Mouse (Mus musculus): ENCODE results near the gene Tgfbr1. TPM values are rescaled to one million over a fixed set of nuclear protein-coding genes. Genes with fewer than 3 reads are reported as not detected.

The Tgfbr1 gene
- polyA plus RNA-seq, 1 experiment from 2014 or later, result 62.5 TPM

DNA sequence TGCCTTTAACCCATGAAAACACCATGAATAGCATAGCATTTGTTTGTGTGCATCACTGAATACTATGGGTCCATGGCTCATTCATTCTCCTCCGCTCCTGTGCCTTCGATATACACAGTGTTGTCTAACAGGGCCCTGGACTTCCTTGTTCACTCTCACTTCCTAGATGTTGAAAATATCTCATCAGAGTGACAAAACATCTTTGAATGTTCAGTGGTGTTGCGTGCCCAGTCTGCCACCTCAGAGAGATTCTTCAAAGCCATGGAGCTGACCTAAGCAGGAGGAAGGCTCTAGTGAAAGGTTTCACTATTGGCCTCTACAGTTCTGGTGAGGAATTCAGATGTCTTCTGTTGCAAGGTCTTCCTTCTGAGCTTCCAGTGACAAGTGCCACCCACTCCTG lies 19.5 kb upstream of the Tgfbr1 start:
- Histone ChIP-seq H3K27me3 (ENCODE audit: control insufficient read depth, insufficient read depth, low read length) (no peaks in the 10 kb centered on the region), H3K4me1 (ENCODE audit: control insufficient read depth, insufficient read depth, low read length) (no peaks in the 10 kb centered on the region), H3K27ac (ENCODE audit: low read depth, low read length) (no peak overlapping the region), H3K4me2 (replicated peaks; ENCODE audit: low read depth, low read length) (no peak overlapping the region), H3K9ac (ENCODE audit: low read depth, low read length) (no peak overlapping the region), H3K4me3 (ENCODE audit: low read length) (no peak overlapping the region), H3K36me3 (ENCODE audit: control insufficient read depth, insufficient read depth, low read length) (no peaks in the 10 kb centered on the region), H3K9me3 (ENCODE audit: control insufficient read depth, low read length) (no peaks in the 10 kb centered on the region)
- ATAC-seq (ENCODE audit: low FRiP score, low TSS enrichment), result no peak
- 95% methylated on average over 3 of the region's 3 CpGs for WGBS

- no peak for ATAC-seq (ENCODE audit: low FRiP score, low TSS enrichment)
- Histone ChIP-seq H3K4me1 (ENCODE audit: control insufficient read depth, insufficient read depth, low read length) (no peaks in the 10 kb centered on the region), H3K4me3 (ENCODE audit: low read length) (no peak overlapping the region), H3K27ac (ENCODE audit: low read depth, low read length) (no peak overlapping the region), H3K4me2 (replicated peaks; ENCODE audit: low read depth, low read length) (no peak overlapping the region), H3K9ac (ENCODE audit: low read depth, low read length) (no peak overlapping the region), H3K27me3 (ENCODE audit: control insufficient read depth, insufficient read depth, low read length) (no peaks in the 10 kb centered on the region), H3K36me3 (ENCODE audit: control insufficient read depth, insufficient read depth, low read length) (no peaks in the 10 kb centered on the region), H3K9me3 (ENCODE audit: control insufficient read depth, low read length) (no peaks in the 10 kb centered on the region)
- WGBS, result 60% methylated on average over 3 of the region's 3 CpGs
These were observed 16.0 kb upstream of the Tgfbr1 start for GRCm38 (mm10) chr4:47336941-47337600.

- Histone ChIP-seq H3K9ac (ENCODE audit: low read depth, low read length) (no peak overlapping the region), H3K4me2 (replicated peaks; ENCODE audit: low read depth, low read length) (no peak overlapping the region), H3K9me3 (ENCODE audit: control insufficient read depth, low read length) (no peaks in the 10 kb centered on the region), H3K4me3 (ENCODE audit: low read length) (no peak overlapping the region), H3K27me3 (ENCODE audit: control insufficient read depth, insufficient read depth, low read length) (no peaks in the 10 kb centered on the region), H3K4me1 (ENCODE audit: control insufficient read depth, insufficient read depth, low read length) (no peaks in the 10 kb centered on the region), H3K36me3 (ENCODE audit: control insufficient read depth, insufficient read depth, low read length) (no peaks in the 10 kb centered on the region), H3K27ac (ENCODE audit: low read depth, low read length) (no peak overlapping the region)
- ATAC-seq (ENCODE audit: low FRiP score, low TSS enrichment), result no peak
- WGBS, result 38% methylated on average over 8 of the region's 8 CpGs
These were observed 10.4 kb upstream of the Tgfbr1 start for GRCm38 (mm10) chr4:47342632-47343031.

GRCm38 (mm10) chr4:47347022-47347421 lies 6.0 kb upstream of the Tgfbr1 start:
- ATAC-seq (ENCODE audit: low FRiP score, low TSS enrichment), result no peak
- peaks cover 12% of the 10 kb centered on the region; the same call in 1 of the 2 replicates for H3K4me1 ChIP-seq (ENCODE audit: control insufficient read depth, insufficient read depth, low read length)
- WGBS, result 83% methylated on average over 4 of the region's 4 CpGs
- H3K27ac ChIP-seq (ENCODE audit: low read depth, low read length), result no peak overlapping the region
- H3K4me2 ChIP-seq (replicated peaks; ENCODE audit: low read depth, low read length), result no peak overlapping the region
- H3K9ac ChIP-seq (ENCODE audit: low read depth, low read length), result no peak overlapping the region
- no peak overlapping the region for H3K4me3 ChIP-seq (ENCODE audit: low read length)
- H3K9me3 ChIP-seq (ENCODE audit: control insufficient read depth, low read length), result no peaks in the 10 kb centered on the region
- no peaks in the 10 kb centered on the region for H3K27me3 ChIP-seq (ENCODE audit: control insufficient read depth, insufficient read depth, low read length)
- no peaks in the 10 kb centered on the region for H3K36me3 ChIP-seq (ENCODE audit: control insufficient read depth, insufficient read depth, low read length)

DNA sequence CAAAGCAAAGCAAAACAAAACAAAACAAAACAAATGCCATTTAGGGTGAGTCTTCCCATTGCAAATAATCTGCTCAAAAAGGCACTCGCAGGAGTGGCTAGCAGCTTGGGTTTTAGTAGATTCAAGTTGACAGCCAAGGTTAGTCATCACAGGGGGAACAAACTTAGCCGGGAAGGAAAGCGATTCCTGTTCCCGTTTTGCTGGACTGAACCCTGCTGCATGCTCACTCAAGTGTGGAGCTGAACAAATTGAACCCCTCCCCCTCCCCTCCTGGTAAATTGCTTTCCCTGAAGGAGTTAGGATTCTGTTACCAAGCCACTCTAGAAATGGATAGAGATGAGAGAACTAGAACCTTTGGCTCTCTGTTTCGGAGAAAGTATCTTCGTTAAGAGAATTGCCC lies 3.3 kb upstream of the Tgfbr1 start:
- Histone ChIP-seq H3K4me3 (ENCODE audit: low read length) (no peak overlapping the region), H3K4me1 (ENCODE audit: control insufficient read depth, insufficient read depth, low read length) (peaks cover 15% of the 10 kb centered on the region), H3K36me3 (ENCODE audit: control insufficient read depth, insufficient read depth, low read length) (no peaks in the 10 kb centered on the region), H3K9me3 (ENCODE audit: control insufficient read depth, low read length) (no peaks in the 10 kb centered on the region), H3K27ac (ENCODE audit: low read depth, low read length) (no peak overlapping the region; the same call in 1 of the 2 replicates), H3K9ac (ENCODE audit: low read depth, low read length) (no peak overlapping the region), H3K27me3 (ENCODE audit: control insufficient read depth, insufficient read depth, low read length) (no peaks in the 10 kb centered on the region), H3K4me2 (replicated peaks; ENCODE audit: low read depth, low read length) (no peak overlapping the region)
- ATAC-seq (ENCODE audit: low FRiP score, low TSS enrichment), result no peak
- 16% methylated on average over 6 of the region's 6 CpGs for WGBS

- Histone ChIP-seq H3K4me1 (ENCODE audit: control insufficient read depth, insufficient read depth, low read length) (peaks cover 15% of the 10 kb centered on the region), H3K4me3 (ENCODE audit: low read length) (peak overlapping the region; percentile 75), H3K9ac (ENCODE audit: low read depth, low read length) (peak overlapping the region; percentile 66; the same call in 1 of the 2 replicates), H3K4me2 (replicated peaks; ENCODE audit: low read depth, low read length) (peak overlapping the region; percentile 70), H3K9me3 (ENCODE audit: control insufficient read depth, low read length) (no peaks in the 10 kb centered on the region), H3K36me3 (ENCODE audit: control insufficient read depth, insufficient read depth, low read length) (no peaks in the 10 kb centered on the region), H3K27ac (ENCODE audit: low read depth, low read length) (peak overlapping the region; percentile 59), H3K27me3 (ENCODE audit: control insufficient read depth, insufficient read depth, low read length) (no peaks in the 10 kb centered on the region)
- no peak for ATAC-seq (ENCODE audit: low FRiP score, low TSS enrichment)
- 17% methylated on average over 9 of the region's 9 CpGs for WGBS
These were observed 1.5 kb upstream of the Tgfbr1 start for GRCm38 (mm10) chr4:47351386-47352049.

DNA sequence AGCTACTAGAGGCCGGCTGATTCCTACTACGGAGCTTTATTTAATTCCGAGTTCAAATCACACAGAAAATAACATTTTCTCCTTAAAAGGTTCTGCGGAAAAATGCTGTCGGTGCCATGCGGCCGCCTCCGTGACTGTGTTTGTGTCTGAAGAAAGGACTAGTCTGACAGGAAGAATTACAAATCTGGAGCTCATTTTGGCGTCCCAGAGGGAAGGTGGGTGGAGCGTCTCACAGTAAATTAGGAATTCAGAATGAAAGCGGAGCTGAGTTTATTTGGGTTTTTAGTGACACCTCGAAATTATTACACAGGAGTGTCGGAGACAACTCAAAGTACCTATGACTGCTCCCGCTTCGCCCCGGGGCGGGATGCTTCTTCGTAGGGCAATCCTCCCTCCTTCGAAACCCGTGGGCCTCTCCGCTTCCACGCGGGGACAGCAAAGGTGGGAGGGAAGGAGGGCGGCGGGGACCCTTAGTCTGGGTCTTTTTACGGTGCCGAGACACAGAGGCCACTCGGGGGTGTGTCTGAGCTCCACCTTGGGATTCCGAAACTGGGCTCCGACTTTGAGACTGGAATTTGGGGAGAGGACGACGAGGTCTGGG lies 861 bp upstream of the Tgfbr1 start:
- Histone ChIP-seq H3K9me3 (ENCODE audit: control insufficient read depth, low read length) (no peaks in the 10 kb centered on the region), H3K4me2 (replicated peaks; ENCODE audit: low read depth, low read length) (peak overlapping the region; percentile 70), H3K27me3 (ENCODE audit: control insufficient read depth, insufficient read depth, low read length) (no peaks in the 10 kb centered on the region), H3K4me1 (ENCODE audit: control insufficient read depth, insufficient read depth, low read length) (peaks cover 15% of the 10 kb centered on the region), H3K36me3 (ENCODE audit: control insufficient read depth, insufficient read depth, low read length) (no peaks in the 10 kb centered on the region), H3K4me3 (ENCODE audit: low read length) (peak overlapping the region; percentile 75), H3K9ac (ENCODE audit: low read depth, low read length) (peak overlapping the region; percentile 66), H3K27ac (ENCODE audit: low read depth, low read length) (peak overlapping the region; percentile 59)
- ATAC-seq (ENCODE audit: low FRiP score, low TSS enrichment), result no peak; the same call in 1 of the 2 replicates
- under 1% methylated on average over 32 of the region's 32 CpGs for WGBS

DNA sequence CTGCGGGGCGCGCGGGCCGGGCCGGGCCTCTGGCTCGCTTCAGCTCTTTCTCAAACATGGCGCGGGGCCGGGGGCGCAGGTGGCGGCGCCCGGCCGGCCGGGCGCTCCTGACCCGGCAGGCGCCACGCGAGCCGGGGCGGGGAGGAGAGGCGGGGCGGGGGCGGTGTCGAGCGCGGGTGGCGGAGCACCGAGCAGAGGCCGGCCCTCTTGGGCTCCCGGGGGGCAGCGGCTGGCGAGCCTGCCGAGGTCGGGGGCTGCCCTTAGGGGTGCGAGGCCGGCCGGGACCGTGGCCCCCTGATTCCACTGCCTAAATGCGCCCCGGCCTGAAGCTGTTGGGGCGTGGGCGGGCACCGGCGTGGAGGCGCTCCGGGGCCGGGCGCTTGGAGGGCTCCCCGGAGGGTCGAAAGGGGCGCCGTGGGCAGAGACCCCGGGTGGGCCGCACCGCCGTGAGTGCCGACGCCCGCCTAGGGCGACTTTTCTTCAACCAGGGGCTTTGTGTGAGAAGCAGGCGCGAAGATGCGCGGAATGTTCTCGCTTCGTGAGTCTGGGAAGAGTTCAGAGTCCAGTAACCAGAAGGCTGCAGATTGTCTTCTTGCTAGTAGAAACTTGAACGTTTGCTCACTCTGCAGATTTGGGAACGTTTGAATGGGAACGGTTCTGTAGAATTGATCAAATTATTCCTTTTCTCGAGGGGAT lies 542 bp downstream of the Tgfbr1 start:
- Histone ChIP-seq H3K9me3 (ENCODE audit: control insufficient read depth, low read length) (no peaks in the 10 kb centered on the region), H3K4me2 (replicated peaks; ENCODE audit: low read depth, low read length) (peak overlapping the region; percentile 71), H3K27me3 (ENCODE audit: control insufficient read depth, insufficient read depth, low read length) (no peaks in the 10 kb centered on the region), H3K4me3 (ENCODE audit: low read length) (peak overlapping the region; percentile 75), H3K27ac (ENCODE audit: low read depth, low read length) (peak overlapping the region; percentile 95), H3K36me3 (ENCODE audit: control insufficient read depth, insufficient read depth, low read length) (no peaks in the 10 kb centered on the region), H3K9ac (ENCODE audit: low read depth, low read length) (peak overlapping the region; percentile 82), H3K4me1 (ENCODE audit: control insufficient read depth, insufficient read depth, low read length) (peaks cover 15% of the 10 kb centered on the region)
- peak; percentile 71 for ATAC-seq (ENCODE audit: low FRiP score, low TSS enrichment)
- under 1% methylated on average over 50 of the region's 73 CpGs for WGBS

Data from kidney, embryonic 14.5 days (tissue).